Mouse (Mus musculus) heart, adult 2 months (tissue): ENCODE data around the gene Slc38a1. TPM values are rescaled to one million over a fixed set of nuclear protein-coding genes. Genes with fewer than 3 reads are reported as not detected.

ENCODE experiments used
- DNase-seq, 2 experiments: peaks; one replicate each; pipeline ENCODE4 v3.0.0; 2021
- H3K27ac ChIP-seq: fragments of 200-600 bp; 2 replicates; pipeline ENCODE4 v1.8.1; 2022
- H3K27me3 ChIP-seq: fragments of 200-500 bp; 2 replicates; pipeline ENCODE4 v1.6.1; 2012; ENCODE audit warnings: mild to moderate bottlenecking, low read length, inconsistent platforms, mixed read lengths; ENCODE audit not compliant: control insufficient read depth, insufficient read depth
- H3K36me3 ChIP-seq: fragments of 200-500 bp; 2 replicates; pipeline ENCODE4 v1.6.1; 2012; ENCODE audit warnings: low read length, inconsistent platforms; ENCODE audit not compliant: control insufficient read depth, insufficient read depth
- H3K4me1 ChIP-seq: fragments of 200-500 bp; 2 replicates; pipeline ENCODE4 v1.6.1; 2011; ENCODE audit warnings: low read length; ENCODE audit not compliant: control insufficient read depth, insufficient read depth
- H3K4me3 ChIP-seq: fragments of 200-600 bp; 2 replicates; pipeline ENCODE4 v1.8.1; 2022
- H3K79me2 ChIP-seq: fragments of 200-500 bp; replicated peaks from 2 replicates; pipeline ENCODE4 v1.6.1; 2012; ENCODE audit warnings: mild to moderate bottlenecking, inconsistent platforms, low read length, moderate library complexity, mixed read lengths; ENCODE audit not compliant: control insufficient read depth, insufficient read depth
- H3K9ac ChIP-seq: fragments of 200-500 bp; 2 replicates; pipeline ENCODE4 v1.6.1; 2012; ENCODE audit warnings: low read depth, mild to moderate bottlenecking, control low read depth, inconsistent platforms, low read length, mixed read lengths
- CTCF ChIP-seq: fragments of 200-600 bp; IDR thresholded peaks from 2 replicates; pipeline ENCODE4 v1.8.1; 2022; ENCODE audit warnings: antibody characterized with exemption, mild to moderate bottlenecking, moderate library complexity
- EP300 ChIP-seq: fragments of 200-500 bp; IDR thresholded peaks from 2 replicates; pipeline ENCODE4 v1.6.1; 2011; ENCODE audit warnings: low read depth, low read length, control low read depth; ENCODE audit not compliant: insufficient read depth
- POLR2A ChIP-seq: fragments of 200-500 bp; IDR thresholded peaks from 2 replicates; pipeline ENCODE4 v1.6.1; 2011; ENCODE audit warnings: mild to moderate bottlenecking, low read depth, low read length, control low read depth; ENCODE audit not compliant: insufficient read depth
- WGBS: fragments of 180-500 bp; shearing (Covaris S2); methylation state at CpG from one replicate; pipeline ENCODE4 v1.1.7; 2018; 5-methylcytosine and 5-hydroxymethylcytosine counted together
- intact Hi-C: fragments of 180-260 bp; cut with DNase I; formaldehyde crosslinking; loops from one replicate; pipeline ENCODE4 v1.15.1; 2025
- polyA plus RNA-seq: library from polyadenylated mRNA; depleted of rRNA; stranded (reverse); fragments of >200 nt; gene quantifications from 2 replicates; pipeline ENCODE4 v1.2.3, GENCODE M21; 2012
- total RNA-seq, 2 experiments: library from RNA; stranded (reverse); gene quantifications; 2 replicates each; pipeline ENCODE4 v1.2.3; 2021

Slc38a1 gene
- total and polyA plus RNA-seq, 3 experiments: 11.8 to 12.8 (median 12.7) TPM

GRCm38 (mm10) chr15:96669721-96670120, 27.0 kb upstream of the Slc38a1 start:
- TF ChIP-seq POLR2A (no peak), EP300 (no peak), CTCF (no peak)
- H3K4me3 ChIP-seq: no peak overlapping the region
- no peak overlapping the region for H3K9ac ChIP-seq
- intact Hi-C loops: no loop called here
- H3K79me2 ChIP-seq: no peaks in the 10 kb centered on the region
- WGBS: 43% methylated on average over 6 of the region's 6 CpGs
- H3K4me1 ChIP-seq: no peaks in the 10 kb centered on the region
- no peak for DNase-seq
- H3K36me3 ChIP-seq: no peaks in the 10 kb centered on the region
- no peaks in the 10 kb centered on the region for H3K27me3 ChIP-seq
- H3K27ac ChIP-seq: no peak overlapping the region

- H3K36me3 ChIP-seq: no peaks in the 10 kb centered on the region
- peak overlapping the region; percentile 46; the same call in 1 of the 2 replicates for H3K9ac ChIP-seq
- no peaks in the 10 kb centered on the region for H3K27me3 ChIP-seq
- no peak for TF ChIP-seq POLR2A
- peak; percentile 91 for TF ChIP-seq CTCF
- no peak for TF ChIP-seq EP300
- peak overlapping the region; percentile 32 for H3K4me3 ChIP-seq
- peak; percentile 55 to 63 for DNase-seq
- no peak overlapping the region for H3K27ac ChIP-seq
- intact Hi-C loops: loop anchor here (1.0 kb wide), 2 partner anchors 123 to 270 kb away; no protein-coding TSS in a partner anchor
- H3K4me1 ChIP-seq: no peaks in the 10 kb centered on the region
- 1% methylated on average over 7 of the region's 7 CpGs for WGBS
- no peaks in the 10 kb centered on the region for H3K79me2 ChIP-seq
Measured at GRCm38 (mm10) chr15:96666663-96667062, 23.9 kb upstream of the Slc38a1 start.

GRCm38 (mm10) chr15:96665889-96666288, 23.2 kb upstream of the Slc38a1 start:
- peak; percentile 51 to 66 for DNase-seq
- H3K79me2 ChIP-seq: no peaks in the 10 kb centered on the region
- intact Hi-C loops: loop anchor here (1.0 kb wide), 2 partner anchors 123 to 270 kb away; no protein-coding TSS in a partner anchor
- TF ChIP-seq EP300 (no peak), CTCF (peak; percentile 95)
- H3K36me3 ChIP-seq: no peaks in the 10 kb centered on the region
- 2% methylated on average over 3 of the region's 3 CpGs for WGBS
- H3K27ac ChIP-seq: no peak overlapping the region
- H3K9ac ChIP-seq: no peak overlapping the region
- no peaks in the 10 kb centered on the region for H3K4me1 ChIP-seq
- no peaks in the 10 kb centered on the region for H3K27me3 ChIP-seq
- H3K4me3 ChIP-seq: peak overlapping the region; percentile 32; the same call in 1 of the 2 replicates

GRCm38 (mm10) chr15:96660590-96661141, 18.0 kb upstream of the Slc38a1 start:
- Histone ChIP-seq H3K27ac (no peak overlapping the region), H3K9ac (no peak overlapping the region), H3K4me3 (no peak overlapping the region), H3K4me1 (no peaks in the 10 kb centered on the region), H3K27me3 (no peaks in the 10 kb centered on the region), H3K36me3 (no peaks in the 10 kb centered on the region), H3K79me2 (no peaks in the 10 kb centered on the region)
- peak in 1 of 2 experiments; percentile 24 for DNase-seq
- WGBS: 21% methylated on average over 13 of the region's 13 CpGs
- intact Hi-C loops: no loop called here
- TF ChIP-seq EP300 (no peak), POLR2A (no peak), CTCF (no peak)

- no peak overlapping the region for H3K4me3 ChIP-seq
Measured at GRCm38 (mm10) chr15:96658275-96658602, 15.5 kb upstream of the Slc38a1 start.

GRCm38 (mm10) chr15:96657576-96658274, 15.0 kb upstream of the Slc38a1 start:
- no peaks in the 10 kb centered on the region for H3K79me2 ChIP-seq
- H3K4me3 ChIP-seq: no peak overlapping the region
- TF ChIP-seq EP300: no peak
- no peak for TF ChIP-seq CTCF
- no peak for TF ChIP-seq POLR2A
- H3K9ac ChIP-seq: no peak overlapping the region
- intact Hi-C loops: no loop called here
- no peaks in the 10 kb centered on the region for H3K27me3 ChIP-seq
- no peaks in the 10 kb centered on the region for H3K36me3 ChIP-seq
- no peak for DNase-seq
- H3K4me1 ChIP-seq: peaks cover 1% of the 10 kb centered on the region; the same call in 1 of the 2 replicates
- WGBS: 59% methylated on average over 17 of the region's 17 CpGs
- no peak overlapping the region for H3K27ac ChIP-seq

More at GRCm38 (mm10) chr15:96658275-96658602, 15.5 kb upstream of the Slc38a1 start:
- Histone ChIP-seq H3K27ac (no peak overlapping the region), H3K9ac (no peak overlapping the region), H3K27me3 (no peaks in the 10 kb centered on the region), H3K36me3 (no peaks in the 10 kb centered on the region), H3K79me2 (no peaks in the 10 kb centered on the region), H3K4me1 (peaks cover 1% of the 10 kb centered on the region; the same call in 1 of the 2 replicates)
- TF ChIP-seq POLR2A: no peak
- TF ChIP-seq CTCF: no peak
- TF ChIP-seq EP300: no peak
- DNase-seq: no peak
- 60% methylated on average over 14 of the region's 14 CpGs for whole genome bisulfite sequencing
- intact Hi-C loops: no loop called here
